Mouse (Mus musculus): ENCODE measurements around the gene Ehd1.

DNA sequence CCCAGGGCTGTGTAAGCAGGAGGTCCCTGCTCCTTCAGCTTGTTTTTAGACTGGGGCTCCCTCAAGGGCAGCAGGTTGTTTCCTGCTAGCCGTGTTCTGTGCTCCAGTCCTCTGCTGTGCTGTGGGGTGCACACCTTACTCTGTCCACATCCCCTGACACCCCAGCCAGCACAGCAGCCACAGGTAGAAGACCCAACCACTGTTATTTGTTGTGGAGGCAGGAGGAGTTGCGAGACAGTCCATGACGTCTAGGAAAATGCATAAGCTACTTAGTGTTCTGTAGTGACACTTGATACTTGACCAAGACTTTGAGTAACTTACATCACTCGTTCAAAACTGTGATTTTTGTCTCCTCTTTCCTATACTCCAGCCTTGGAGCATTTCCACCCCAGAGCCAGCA is 22.5 kb downstream of the Ehd1 start:
- no peak for TF ChIP-seq CTCF (IDR thresholded peaks at IDR 0.05; ENCODE audit: low read depth)
- TF ChIP-seq EP300 (IDR thresholded peaks at IDR 0.05; ENCODE audit: low read depth): no peak

Measured in liver, embryonic 14.5 days (tissue).